Mouse (Mus musculus) heart, embryonic 15.5 days (tissue): ENCODE measurements around the gene Tat. TPM values are rescaled to one million over a fixed set of nuclear protein-coding genes. Genes with fewer than 3 reads are reported as not detected.

Experiments used
- ATAC-seq: fragments of 200-750 bp; cut with Nextera tagmentation; replicated peaks from 2 replicates; pipeline ENCODE4 v1.8.0; 2017; ENCODE audit warnings: low read depth, moderate TSS enrichment; ENCODE audit not compliant: insufficient number of reproducible peaks, insufficient read depth, low FRiP score
- H3K27ac ChIP-seq: fragments of 300-500 bp; sonication (generic); 2 replicates; pipeline ENCODE4 v1.5.1; 2015; ENCODE audit warnings: mild to moderate bottlenecking, inconsistent platforms
- H3K27me3 ChIP-seq: fragments of 300-500 bp; sonication (generic); 2 replicates; pipeline ENCODE4 v1.6.1; 2015; ENCODE audit warnings: inconsistent platforms
- H3K36me3 ChIP-seq: fragments of 300-500 bp; sonication (generic); 2 replicates; pipeline ENCODE4 v1.6.1; 2015; ENCODE audit warnings: mild to moderate bottlenecking, inconsistent platforms
- H3K4me1 ChIP-seq: fragments of 300-500 bp; sonication (generic); replicated peaks from 2 replicates; pipeline ENCODE4 v1.6.1; 2015; ENCODE audit warnings: inconsistent platforms
- H3K4me2 ChIP-seq: fragments of 300-500 bp; sonication (generic); 2 replicates; pipeline ENCODE4 v1.6.1; 2015; ENCODE audit warnings: inconsistent platforms, mild to moderate bottlenecking, moderate library complexity
- H3K4me3 ChIP-seq: fragments of 300-500 bp; sonication (generic); 2 replicates; pipeline ENCODE4 v1.5.1; 2015; ENCODE audit warnings: mild to moderate bottlenecking, inconsistent platforms
- H3K9ac ChIP-seq: fragments of 300-500 bp; sonication (generic); 2 replicates; pipeline ENCODE4 v1.6.1; 2015; ENCODE audit warnings: mild to moderate bottlenecking, inconsistent platforms
- H3K9me3 ChIP-seq: fragments of 300-500 bp; sonication (generic); replicated peaks from 2 replicates; pipeline ENCODE4 v1.6.1; 2016; ENCODE audit warnings: inconsistent platforms
- WGBS: fragments of 180-500 bp; shearing (Covaris S2); methylation state at CpG from one replicate; pipeline ENCODE4 v1.1.7; 2015; ENCODE audit warnings: mixed read lengths; 5-methylcytosine and 5-hydroxymethylcytosine counted together
- polyA plus RNA-seq: library from polyadenylated mRNA; unstranded; fragments of >200 nt; fragmentation: Nextera tagmentation; extraction: Ambion mirVana; gene quantifications from 2 replicates; pipeline ENCODE4 v1.2.1, GENCODE M21; 2015

The Tat gene
- polyA plus RNA-seq, 1 experiment from 2014 or later: 0.21 TPM

DNA sequence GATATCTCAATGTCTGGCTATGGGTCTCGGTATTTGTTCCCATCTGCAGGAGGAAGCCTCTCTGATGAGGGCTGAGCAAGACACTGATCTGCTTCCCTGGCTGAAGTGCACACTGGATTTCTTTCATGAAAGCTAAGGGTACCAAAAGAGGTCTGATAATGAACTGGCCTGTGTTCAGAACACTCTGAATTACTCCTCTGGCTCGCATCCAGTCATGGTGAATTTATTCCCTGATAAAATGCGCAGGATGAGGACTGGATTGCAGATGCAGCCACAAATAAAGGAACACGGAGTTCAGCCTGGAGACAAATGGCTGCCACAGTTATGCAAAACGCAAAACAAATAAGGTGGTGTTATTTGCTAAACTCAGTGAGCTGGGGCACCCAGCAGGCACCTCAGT is 6.3 kb upstream of the Tat start:
- Histone ChIP-seq H3K27ac (no peak overlapping the region; the same call in 1 of the 2 replicates), H3K27me3 (no peaks in the 10 kb centered on the region), H3K9ac (no peak overlapping the region), H3K9me3 (no peaks in the 10 kb centered on the region), H3K4me3 (no peak overlapping the region), H3K36me3 (no peaks in the 10 kb centered on the region), H3K4me2 (no peak overlapping the region), H3K4me1 (peaks cover 9% of the 10 kb centered on the region)
- no peak for ATAC-seq
- 29% methylated on average over 5 of the region's 5 CpGs for WGBS

- H3K27me3 ChIP-seq: no peaks in the 10 kb centered on the region
- WGBS: 52% methylated on average over 7 of the region's 7 CpGs
- H3K36me3 ChIP-seq: no peaks in the 10 kb centered on the region
- no peaks in the 10 kb centered on the region for H3K9me3 ChIP-seq
- no peak overlapping the region for H3K27ac ChIP-seq
- H3K4me3 ChIP-seq: no peak overlapping the region
- H3K4me1 ChIP-seq: peaks cover 9% of the 10 kb centered on the region
- no peak overlapping the region for H3K4me2 ChIP-seq
- no peak for ATAC-seq
- H3K9ac ChIP-seq: no peak overlapping the region
Measured at GRCm38 (mm10) chr8:109986384-109986783, 3.9 kb upstream of the Tat start.

- H3K27me3 ChIP-seq: no peaks in the 10 kb centered on the region
- H3K4me3 ChIP-seq: no peak overlapping the region
- peaks cover 9% of the 10 kb centered on the region for H3K4me1 ChIP-seq
- no peak overlapping the region for H3K27ac ChIP-seq
- H3K36me3 ChIP-seq: no peaks in the 10 kb centered on the region
- no peak overlapping the region for H3K4me2 ChIP-seq
- no peaks in the 10 kb centered on the region for H3K9me3 ChIP-seq
- ATAC-seq: no peak
- no peak overlapping the region for H3K9ac ChIP-seq
- WGBS: 61% methylated on average over 7 of the region's 7 CpGs
Measured at GRCm38 (mm10) chr8:109987776-109988175, 2.5 kb upstream of the Tat start.

DNA sequence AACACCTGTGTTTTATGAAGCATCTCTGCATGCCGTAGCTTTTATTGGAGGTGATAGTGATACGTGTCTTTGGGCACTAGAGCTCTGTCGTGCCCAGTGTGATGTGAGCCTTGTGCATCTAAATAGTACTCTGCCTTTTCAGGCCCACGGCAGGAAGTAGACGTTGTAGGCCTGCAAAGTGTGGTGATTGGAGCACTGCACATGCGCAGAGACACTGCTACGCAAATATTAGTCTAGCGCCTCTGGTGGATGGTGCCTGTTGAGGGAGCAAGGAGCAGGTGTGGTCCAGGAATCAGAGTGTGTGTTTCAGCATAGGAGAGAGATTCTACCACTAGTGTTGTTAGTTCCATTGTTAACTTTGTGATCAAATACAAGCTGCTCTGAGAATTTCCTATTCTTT is 1.1 kb upstream of the Tat start:
- no peak overlapping the region for H3K4me2 ChIP-seq
- 87% methylated on average over 8 of the region's 8 CpGs for WGBS
- H3K9me3 ChIP-seq: no peaks in the 10 kb centered on the region
- ATAC-seq: no peak
- no peaks in the 10 kb centered on the region for H3K27me3 ChIP-seq
- H3K9ac ChIP-seq: no peak overlapping the region
- no peaks in the 10 kb centered on the region for H3K36me3 ChIP-seq
- no peak overlapping the region for H3K27ac ChIP-seq
- peaks cover under 1% of the 10 kb centered on the region for H3K4me1 ChIP-seq
- no peak overlapping the region for H3K4me3 ChIP-seq

GRCm38 (mm10) chr8:109992166-109992565 is 1.9 kb downstream of the Tat start:
- Histone ChIP-seq H3K4me2 (no peak overlapping the region), H3K27me3 (no peaks in the 10 kb centered on the region; the same call in 1 of the 2 replicates), H3K36me3 (no peaks in the 10 kb centered on the region), H3K27ac (no peak overlapping the region), H3K4me3 (no peak overlapping the region), H3K4me1 (no peaks in the 10 kb centered on the region), H3K9ac (no peak overlapping the region), H3K9me3 (no peaks in the 10 kb centered on the region)
- no peak for ATAC-seq
- WGBS: 76% methylated on average over 5 of the region's 5 CpGs

- 65% methylated on average over 1 of the region's 1 CpGs for WGBS
- Histone ChIP-seq H3K4me1 (no peaks in the 10 kb centered on the region), H3K9me3 (no peaks in the 10 kb centered on the region), H3K4me2 (no peak overlapping the region), H3K27me3 (no peaks in the 10 kb centered on the region; the same call in 1 of the 2 replicates), H3K36me3 (no peaks in the 10 kb centered on the region), H3K4me3 (no peak overlapping the region), H3K9ac (no peak overlapping the region), H3K27ac (no peak overlapping the region)
- ATAC-seq: no peak
Measured at GRCm38 (mm10) chr8:109992951-109993350, 2.7 kb downstream of the Tat start.

GRCm38 (mm10) chr8:109997381-109997780 is 7.1 kb downstream of the Tat start:
- H3K4me2 ChIP-seq: no peak overlapping the region
- WGBS: 87% methylated on average over 9 of the region's 9 CpGs
- H3K9me3 ChIP-seq: no peaks in the 10 kb centered on the region
- no peak overlapping the region for H3K9ac ChIP-seq
- H3K27me3 ChIP-seq: no peaks in the 10 kb centered on the region; the same call in 1 of the 2 replicates
- no peak overlapping the region for H3K4me3 ChIP-seq
- no peaks in the 10 kb centered on the region for H3K36me3 ChIP-seq
- no peaks in the 10 kb centered on the region for H3K4me1 ChIP-seq
- no peak for ATAC-seq
- no peak overlapping the region for H3K27ac ChIP-seq

- Histone ChIP-seq H3K4me2 (no peak overlapping the region), H3K27me3 (no peaks in the 10 kb centered on the region; the same call in 1 of the 2 replicates), H3K27ac (no peak overlapping the region), H3K9ac (no peak overlapping the region), H3K9me3 (no peaks in the 10 kb centered on the region), H3K36me3 (no peaks in the 10 kb centered on the region), H3K4me3 (no peak overlapping the region), H3K4me1 (no peaks in the 10 kb centered on the region)
- no peak for ATAC-seq
- WGBS: 75% methylated on average over 7 of the region's 7 CpGs
Measured at GRCm38 (mm10) chr8:109998066-109998465, 7.8 kb downstream of the Tat start.

- 76% methylated on average over 10 of the region's 10 CpGs for WGBS
Measured at GRCm38 (mm10) chr8:109999974-110000373, 9.7 kb downstream of the Tat start.

DNA sequence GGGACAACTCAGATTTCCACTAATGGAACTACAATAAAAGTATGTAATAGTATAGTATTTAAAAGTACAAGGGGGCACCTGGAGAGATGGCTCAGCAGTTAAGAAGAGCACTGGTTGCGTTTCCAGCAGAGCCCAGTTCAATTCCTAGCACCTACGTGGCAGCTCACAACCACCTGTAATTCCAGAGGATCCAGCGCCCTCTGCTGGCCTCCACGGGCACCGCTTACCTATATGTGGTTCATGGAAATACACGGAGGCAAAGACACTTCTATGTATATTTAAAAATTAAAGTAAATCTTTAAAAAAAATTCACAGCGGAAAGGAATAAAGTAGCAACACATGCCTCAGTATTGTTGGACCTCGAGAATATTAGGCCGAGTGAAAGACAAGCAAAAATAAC is 12.7 kb downstream of the Tat start:
- no peak overlapping the region for H3K9ac ChIP-seq
- no peak overlapping the region for H3K27ac ChIP-seq
- H3K4me2 ChIP-seq: no peak overlapping the region
- no peaks in the 10 kb centered on the region for H3K4me1 ChIP-seq
- WGBS: 38% methylated on average over 9 of the region's 9 CpGs
- H3K27me3 ChIP-seq: no peaks in the 10 kb centered on the region
- ATAC-seq: no peak
- no peak overlapping the region for H3K4me3 ChIP-seq
- no peaks in the 10 kb centered on the region for H3K9me3 ChIP-seq
- no peaks in the 10 kb centered on the region for H3K36me3 ChIP-seq

More at GRCm38 (mm10) chr8:109999974-110000373, 9.7 kb downstream of the Tat start:
- H3K9ac ChIP-seq: no peak overlapping the region
- H3K4me3 ChIP-seq: no peak overlapping the region
- H3K27me3 ChIP-seq: no peaks in the 10 kb centered on the region; the same call in 1 of the 2 replicates
- H3K36me3 ChIP-seq: no peaks in the 10 kb centered on the region
- no peaks in the 10 kb centered on the region for H3K9me3 ChIP-seq
- no peaks in the 10 kb centered on the region for H3K4me1 ChIP-seq
- H3K4me2 ChIP-seq: no peak overlapping the region
- no peak for ATAC-seq
- H3K27ac ChIP-seq: no peak overlapping the region

DNA sequence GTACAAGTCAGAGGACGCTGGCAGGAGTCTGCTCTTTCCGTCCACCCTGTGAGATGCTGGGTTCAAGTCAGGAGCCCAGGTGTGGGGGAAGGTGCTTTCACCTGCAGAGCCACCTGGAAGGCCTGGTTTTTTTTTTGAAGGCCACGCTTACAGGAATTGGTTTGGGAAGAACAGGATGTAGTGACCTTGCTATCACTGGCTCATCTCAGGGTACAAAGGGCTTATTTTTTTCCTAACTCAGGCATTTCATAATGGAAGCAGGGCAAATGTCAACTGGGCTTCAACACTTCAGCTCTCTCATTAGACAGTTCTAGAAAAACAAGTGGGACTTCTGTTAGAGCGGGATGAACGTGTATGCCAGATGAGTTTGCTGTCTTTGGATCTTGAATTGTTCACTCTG is 14.1 kb downstream of the Tat start:
- H3K4me1 ChIP-seq: no peaks in the 10 kb centered on the region
- H3K27ac ChIP-seq: no peak overlapping the region
- no peaks in the 10 kb centered on the region for H3K36me3 ChIP-seq
- no peak overlapping the region for H3K4me2 ChIP-seq
- no peaks in the 10 kb centered on the region for H3K27me3 ChIP-seq
- H3K9ac ChIP-seq: no peak overlapping the region
- no peaks in the 10 kb centered on the region for H3K9me3 ChIP-seq
- no peak overlapping the region for H3K4me3 ChIP-seq
- ATAC-seq: no peak
- 70% methylated on average over 5 of the region's 5 CpGs for WGBS

DNA sequence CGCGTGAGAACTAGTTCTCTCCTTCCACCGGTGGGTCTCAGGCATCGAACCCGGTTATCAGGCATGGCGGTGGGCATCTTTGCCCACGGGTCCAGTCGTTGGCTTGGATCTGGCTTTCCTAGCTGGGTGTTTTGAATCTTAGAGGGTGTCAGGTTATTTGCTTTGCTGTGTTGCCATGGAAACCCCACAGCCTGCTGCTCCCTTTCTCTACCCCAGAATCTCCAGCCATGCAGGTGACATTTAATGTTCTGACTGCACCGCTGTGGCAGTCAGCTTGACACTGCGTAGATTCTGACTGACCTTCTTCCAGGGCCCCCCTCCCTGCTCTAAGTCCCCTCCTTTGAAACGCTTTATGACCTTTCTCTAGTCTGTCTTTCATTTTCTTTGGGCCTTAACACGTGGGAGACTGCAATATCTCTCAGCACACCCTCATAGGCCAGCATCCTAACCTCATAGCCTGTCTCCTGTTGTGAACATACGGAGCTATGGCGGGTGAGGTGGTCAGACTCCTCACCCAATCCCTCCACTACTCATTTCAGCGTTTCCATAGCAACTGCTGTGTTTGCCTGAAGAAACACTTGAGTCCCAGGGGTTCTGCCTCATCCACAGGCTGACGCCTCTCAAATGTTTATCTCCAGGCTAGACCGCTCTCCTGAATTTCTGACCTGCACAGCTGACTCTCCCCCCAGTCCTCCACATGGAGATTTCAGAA is 16.2 kb downstream of the Tat start:
- Histone ChIP-seq H3K4me3 (no peak overlapping the region), H3K27me3 (no peaks in the 10 kb centered on the region), H3K27ac (no peak overlapping the region), H3K9me3 (no peaks in the 10 kb centered on the region), H3K36me3 (no peaks in the 10 kb centered on the region), H3K9ac (no peak overlapping the region), H3K4me1 (no peaks in the 10 kb centered on the region), H3K4me2 (no peak overlapping the region)
- no peak for ATAC-seq
- WGBS: 61% methylated on average over 17 of the region's 17 CpGs
